Mouse (Mus musculus): ENCODE measurements around the gene Tex101. TPM values are rescaled to one million over a fixed set of nuclear protein-coding genes. Genes with fewer than 3 reads are reported as not detected.
"Not testable (repeated sequence)": the region's sequence is repeated elsewhere in the genome, so short reads cannot be mapped to it uniquely, and the experiment has no call there.

Tex101 gene
- polyA plus RNA-seq, 1 experiment from 2014 or later, result not detected

- Histone ChIP-seq H3K4me2 (peak overlapping the region; percentile 74), H3K36me3 (ENCODE audit: control insufficient read depth, insufficient read depth, low read length) (no peaks in the 10 kb centered on the region), H3K9me3 (ENCODE audit: control insufficient read depth, low read length) (no peaks in the 10 kb centered on the region), H3K9ac (ENCODE audit: low read depth, low read length) (peak overlapping the region; percentile 60), H3K27me3 (replicated peaks; ENCODE audit: control insufficient read depth, insufficient read depth, low read length) (no peaks in the 10 kb centered on the region), H3K4me1 (replicated peaks; ENCODE audit: control insufficient read depth, insufficient read depth, low read length) (peaks cover 6% of the 10 kb centered on the region; the same call in 1 of the 2 replicates), H3K4me3 (ENCODE audit: low read depth, low read length) (peak overlapping the region; percentile 25), H3K27ac (ENCODE audit: low read depth, low read length) (no peak overlapping the region)
- peak; percentile 85 for DNase-seq (ENCODE audit: low spot score)
- peak; percentile 91 for ATAC-seq (replicated peaks; ENCODE audit: low FRiP score)
- WGBS, result 10% methylated on average over 32 of the region's 33 CpGs
Observed at GRCm38 (mm10) chr7:24628685-24629610, 47.5 kb downstream of the Tex101 start.

- ATAC-seq (replicated peaks; ENCODE audit: low FRiP score), result no peak
- Histone ChIP-seq H3K4me1 (replicated peaks; ENCODE audit: control insufficient read depth, insufficient read depth, low read length) (no peaks in the 10 kb centered on the region; the same call in 1 of the 2 replicates), H3K9ac (ENCODE audit: low read depth, low read length) (no peak overlapping the region), H3K27me3 (replicated peaks; ENCODE audit: control insufficient read depth, insufficient read depth, low read length) (no peaks in the 10 kb centered on the region), H3K4me3 (ENCODE audit: low read depth, low read length) (no peak overlapping the region), H3K4me2 (no peak overlapping the region), H3K27ac (ENCODE audit: low read depth, low read length) (no peak overlapping the region), H3K9me3 (ENCODE audit: control insufficient read depth, low read length) (peaks cover 4% of the 10 kb centered on the region; the same call in 1 of the 2 replicates), H3K36me3 (ENCODE audit: control insufficient read depth, insufficient read depth, low read length) (peaks cover 4% of the 10 kb centered on the region)
- 75% methylated on average over 6 of the region's 6 CpGs for WGBS
- no peak for DNase-seq (ENCODE audit: low spot score)
Observed at GRCm38 (mm10) chr7:24622967-24623366, 53.5 kb downstream of the Tex101 start.

DNA sequence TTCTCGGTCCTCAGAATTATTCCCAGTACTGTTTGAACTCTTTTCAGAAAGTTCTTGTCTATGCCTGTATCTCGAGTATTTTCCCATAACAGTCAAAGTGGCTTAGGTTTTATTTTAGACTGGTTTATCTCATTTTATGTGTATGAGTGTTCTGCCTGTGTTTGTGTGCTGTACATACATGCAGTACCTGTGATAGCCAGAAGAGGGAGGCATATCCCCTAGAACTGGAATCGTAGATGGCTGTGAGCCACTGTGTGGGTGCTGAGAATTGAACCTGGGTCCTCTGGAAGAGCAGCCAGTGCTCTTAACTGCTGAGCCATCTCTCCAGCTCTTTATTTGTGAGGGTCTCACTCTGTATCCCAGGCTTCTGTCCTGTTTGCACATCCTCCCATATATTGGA lies 55.3 kb downstream of the Tex101 start:
- Histone ChIP-seq H3K4me1 (replicated peaks; ENCODE audit: control insufficient read depth, insufficient read depth, low read length) (peaks cover 3% of the 10 kb centered on the region), H3K27me3 (replicated peaks; ENCODE audit: control insufficient read depth, insufficient read depth, low read length) (no peaks in the 10 kb centered on the region), H3K9me3 (ENCODE audit: control insufficient read depth, low read length) (peaks cover 4% of the 10 kb centered on the region; the same call in 1 of the 2 replicates), H3K27ac (ENCODE audit: low read depth, low read length) (no peak overlapping the region), H3K4me2 (no peak overlapping the region), H3K36me3 (ENCODE audit: control insufficient read depth, insufficient read depth, low read length) (peaks cover 4% of the 10 kb centered on the region), H3K4me3 (ENCODE audit: low read depth, low read length) (no peak overlapping the region), H3K9ac (ENCODE audit: low read depth, low read length) (no peak overlapping the region)
- ATAC-seq (replicated peaks; ENCODE audit: low FRiP score), result no peak
- WGBS, result 81% methylated on average over 3 of the region's 3 CpGs
- DNase-seq (ENCODE audit: low spot score), result no peak

GRCm38 (mm10) chr7:24619671-24620397 lies 56.6 kb downstream of the Tex101 start:
- ATAC-seq (replicated peaks; ENCODE audit: low FRiP score) (no peak), DNase-seq (ENCODE audit: low spot score) (no peak)
- Histone ChIP-seq H3K27ac (ENCODE audit: low read depth, low read length) (no peak overlapping the region), H3K4me3 (ENCODE audit: low read depth, low read length) (no peak overlapping the region), H3K4me2 (no peak overlapping the region), H3K36me3 (ENCODE audit: control insufficient read depth, insufficient read depth, low read length) (peaks cover 4% of the 10 kb centered on the region), H3K9me3 (ENCODE audit: control insufficient read depth, low read length) (peaks cover 4% of the 10 kb centered on the region; the same call in 1 of the 2 replicates), H3K4me1 (replicated peaks; ENCODE audit: control insufficient read depth, insufficient read depth, low read length) (peaks cover 3% of the 10 kb centered on the region), H3K27me3 (replicated peaks; ENCODE audit: control insufficient read depth, insufficient read depth, low read length) (no peaks in the 10 kb centered on the region), H3K9ac (ENCODE audit: low read depth, low read length) (no peak overlapping the region)
- WGBS, result 77% methylated on average over 13 of the region's 13 CpGs

DNA sequence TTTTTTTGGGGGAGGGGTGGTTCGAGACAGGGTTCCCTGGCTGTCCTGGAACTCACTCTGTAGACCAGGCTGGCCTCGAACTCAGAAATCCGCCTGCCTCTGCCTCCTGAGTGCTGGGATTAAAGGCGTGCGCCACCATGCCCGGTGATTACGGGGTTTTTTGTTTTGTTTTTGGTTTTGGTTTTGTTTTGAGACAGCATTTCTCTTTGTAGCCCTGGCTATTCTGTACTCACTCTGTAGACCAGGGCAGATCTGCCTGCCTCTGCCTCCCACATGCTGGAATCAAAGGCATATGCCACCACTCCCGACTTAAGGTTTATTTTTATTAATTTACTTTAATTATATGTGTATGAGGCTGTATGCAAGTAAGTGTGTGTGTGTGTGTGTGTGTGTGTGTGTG lies 58.1 kb downstream of the Tex101 start:
- H3K36me3 ChIP-seq (ENCODE audit: control insufficient read depth, insufficient read depth, low read length); H3K4me3 ChIP-seq (ENCODE audit: low read depth, low read length); ATAC-seq (replicated peaks; ENCODE audit: low FRiP score); H3K4me2 ChIP-seq; H3K27ac ChIP-seq (ENCODE audit: low read depth, low read length); DNase-seq (ENCODE audit: low spot score); H3K9me3 ChIP-seq (ENCODE audit: control insufficient read depth, low read length); H3K9ac ChIP-seq (ENCODE audit: low read depth, low read length); H3K4me1 ChIP-seq (replicated peaks; ENCODE audit: control insufficient read depth, insufficient read depth, low read length); H3K27me3 ChIP-seq (replicated peaks; ENCODE audit: control insufficient read depth, insufficient read depth, low read length): not testable (repeated sequence)
- 88% methylated on average over 8 of the region's 8 CpGs for WGBS

Other genes starting within 250 kb of the Tex101 start
- gene Irgc1, start 224.4 kb downstream of the Tex101 start, polyA plus RNA-seq (2014; fragmentation: Nextera tagmentation; extraction: Ambion mirVana), result not detected in 2 replicates
- gene Plaur, start 214.2 kb downstream of the Tex101 start, polyA plus RNA-seq (2014; fragmentation: Nextera tagmentation; extraction: Ambion mirVana), result 5.6 and 5.7 TPM in 2 replicates
- 0.25 and 0.27 TPM in 2 replicates for gene Cadm4, start 194.7 kb downstream of the Tex101 start, polyA plus RNA-seq (2014; fragmentation: Nextera tagmentation; extraction: Ambion mirVana)
- 20.3 and 23.0 TPM in 2 replicates for gene Zfp428, start 169.7 kb downstream of the Tex101 start, polyA plus RNA-seq (2014; fragmentation: Nextera tagmentation; extraction: Ambion mirVana)
- gene AC161166.1, start 164.2 kb downstream of the Tex101 start, polyA plus RNA-seq (2014; fragmentation: Nextera tagmentation; extraction: Ambion mirVana), result 0.34 TPM in 1 of 2 replicates, not detected in the other
- 3.5 and 4.1 TPM in 2 replicates for gene Irgq, start 146.0 kb downstream of the Tex101 start, polyA plus RNA-seq (2014; fragmentation: Nextera tagmentation; extraction: Ambion mirVana)
- gene Pinlyp, start 130.6 kb downstream of the Tex101 start, polyA plus RNA-seq (2014; fragmentation: Nextera tagmentation; extraction: Ambion mirVana), result not detected in 2 replicates
- gene Xrcc1, start 130.4 kb downstream of the Tex101 start, polyA plus RNA-seq (2014; fragmentation: Nextera tagmentation; extraction: Ambion mirVana), result 91.0 and 102 TPM in 2 replicates
- gene Ethe1, start 89.1 kb downstream of the Tex101 start, polyA plus RNA-seq (2014; fragmentation: Nextera tagmentation; extraction: Ambion mirVana), result 20.7 and 21.9 TPM in 2 replicates
- 0.65 and 0.82 TPM in 2 replicates for gene Zfp575, start 89.0 kb downstream of the Tex101 start, polyA plus RNA-seq (2014; fragmentation: Nextera tagmentation; extraction: Ambion mirVana)
- 0.13 and 0.14 TPM in 2 replicates for gene Phldb3, start 65.9 kb downstream of the Tex101 start, polyA plus RNA-seq (2014; fragmentation: Nextera tagmentation; extraction: Ambion mirVana)
- gene Lypd3, start 40.1 kb downstream of the Tex101 start, polyA plus RNA-seq (2014; fragmentation: Nextera tagmentation; extraction: Ambion mirVana), result 0.10 TPM in 1 of 2 replicates, not detected in the other
- gene BC049730, start 32.6 kb upstream of the Tex101 start, polyA plus RNA-seq (2014; fragmentation: Nextera tagmentation; extraction: Ambion mirVana), result not detected in 2 replicates
- not detected in 2 replicates for gene Gm4763, start 50.2 kb upstream of the Tex101 start, polyA plus RNA-seq (2014; fragmentation: Nextera tagmentation; extraction: Ambion mirVana)
- 0.31 and 0.33 TPM in 2 replicates for gene Cd177, start 83.6 kb upstream of the Tex101 start, polyA plus RNA-seq (2014; fragmentation: Nextera tagmentation; extraction: Ambion mirVana)
- gene Ceacam10, start 100.5 kb upstream of the Tex101 start, polyA plus RNA-seq (2014; fragmentation: Nextera tagmentation; extraction: Ambion mirVana), result not detected in 2 replicates
- gene Gm9844, start 185.5 kb upstream of the Tex101 start, polyA plus RNA-seq (2014; fragmentation: Nextera tagmentation; extraction: Ambion mirVana), result 5.0 and 5.8 TPM in 2 replicates
- not detected in 2 replicates for gene Lypd4, start 193.3 kb upstream of the Tex101 start, polyA plus RNA-seq (2014; fragmentation: Nextera tagmentation; extraction: Ambion mirVana)
- gene Dmrtc2, start 193.4 kb upstream of the Tex101 start, polyA plus RNA-seq (2014; fragmentation: Nextera tagmentation; extraction: Ambion mirVana), result not detected in 2 replicates
- gene Rps19, start 207.7 kb upstream of the Tex101 start, polyA plus RNA-seq (2014; fragmentation: Nextera tagmentation; extraction: Ambion mirVana), result 2,415 and 2,620 TPM in 2 replicates
- gene Cd79a, start 220.7 kb upstream of the Tex101 start, polyA plus RNA-seq (2014; fragmentation: Nextera tagmentation; extraction: Ambion mirVana), result 0.12 TPM in 1 of 2 replicates, not detected in the other
- 98.6 and 103 TPM in 2 replicates for gene Arhgef1, start 226.2 kb upstream of the Tex101 start, polyA plus RNA-seq (2014; fragmentation: Nextera tagmentation; extraction: Ambion mirVana)

All from liver, embryonic 11.5 days (tissue).